Mouse (Mus musculus): ENCODE data around the gene Gm21983. TPM values are rescaled to one million over a fixed set of nuclear protein-coding genes. Genes with fewer than 3 reads are reported as not detected.

Gene Gm21983
- polyA plus RNA-seq, 1 experiment from 2014 or later: not detected

- ATAC-seq (ENCODE audit: low FRiP score, low TSS enrichment) (peak; percentile 87), DNase-seq (peak; percentile 98)
- Histone ChIP-seq H3K36me3 (ENCODE audit: control insufficient read depth, insufficient read depth, low read length) (peaks cover 38% of the 10 kb centered on the region), H3K4me3 (replicated peaks; ENCODE audit: low read depth, low read length) (peak within 1 kb of the TSS; percentile 78), H3K27me3 (ENCODE audit: control insufficient read depth, insufficient read depth, low read length) (no peaks in the 10 kb centered on the region), H3K4me1 (ENCODE audit: control insufficient read depth, insufficient read depth, low read length) (peaks cover 35% of the 10 kb centered on the region), H3K4me2 (ENCODE audit: low read length) (peak within 1 kb of the TSS; percentile 88), H3K27ac (replicated peaks; ENCODE audit: low read depth, low read length) (peak within 1 kb of the TSS; percentile 99), H3K9ac (replicated peaks; ENCODE audit: low read length) (peak within 1 kb of the TSS; percentile 87), H3K9me3 (ENCODE audit: control insufficient read depth, low read length) (no peaks in the 10 kb centered on the region)
- 2% methylated on average over 61 of the region's 61 CpGs for WGBS
These were observed 14.0 kb downstream of the Gm21983 start, which contains the start of gene Egln2 for GRCm38 (mm10) chr7:27166614-27167474. Egln2 (minus strand) TSS chr7:27166802.

- H3K9ac ChIP-seq (replicated peaks; ENCODE audit: low read length): peak overlapping the region; percentile 87
These were observed 14.7 kb downstream of the Gm21983 start for GRCm38 (mm10) chr7:27166229-27166613.

GRCm38 (mm10) chr7:27165696-27166095 lies 15.2 kb downstream of the Gm21983 start:
- WGBS: 2% methylated on average over 8 of the region's 8 CpGs
- peaks cover 32% of the 10 kb centered on the region for H3K36me3 ChIP-seq (ENCODE audit: control insufficient read depth, insufficient read depth, low read length)
- H3K27ac ChIP-seq (replicated peaks; ENCODE audit: low read depth, low read length): peak overlapping the region; percentile 99
- H3K4me2 ChIP-seq (ENCODE audit: low read length): peak overlapping the region; percentile 88
- DNase-seq (no peak), ATAC-seq (ENCODE audit: low FRiP score, low TSS enrichment) (no peak)
- peaks cover 44% of the 10 kb centered on the region for H3K4me1 ChIP-seq (ENCODE audit: control insufficient read depth, insufficient read depth, low read length)
- H3K4me3 ChIP-seq (replicated peaks; ENCODE audit: low read depth, low read length): peak overlapping the region; percentile 78
- no peaks in the 10 kb centered on the region for H3K9me3 ChIP-seq (ENCODE audit: control insufficient read depth, low read length)
- peak overlapping the region; percentile 87 for H3K9ac ChIP-seq (replicated peaks; ENCODE audit: low read length)
- H3K27me3 ChIP-seq (ENCODE audit: control insufficient read depth, insufficient read depth, low read length): no peaks in the 10 kb centered on the region

More at GRCm38 (mm10) chr7:27166229-27166613, 14.7 kb downstream of the Gm21983 start:
- peak overlapping the region; percentile 99 for H3K27ac ChIP-seq (replicated peaks; ENCODE audit: low read depth, low read length)
- peak overlapping the region; percentile 78 for H3K4me3 ChIP-seq (replicated peaks; ENCODE audit: low read depth, low read length)
- H3K4me2 ChIP-seq (ENCODE audit: low read length): peak overlapping the region; percentile 88
- H3K27me3 ChIP-seq (ENCODE audit: control insufficient read depth, insufficient read depth, low read length): no peaks in the 10 kb centered on the region
- peaks cover 39% of the 10 kb centered on the region for H3K4me1 ChIP-seq (ENCODE audit: control insufficient read depth, insufficient read depth, low read length)
- DNase-seq: peak; percentile 90
- under 1% methylated on average over 30 of the region's 43 CpGs for WGBS
- H3K9me3 ChIP-seq (ENCODE audit: control insufficient read depth, low read length): no peaks in the 10 kb centered on the region
- peak; percentile 72 for ATAC-seq (ENCODE audit: low FRiP score, low TSS enrichment)
- H3K36me3 ChIP-seq (ENCODE audit: control insufficient read depth, insufficient read depth, low read length): peaks cover 37% of the 10 kb centered on the region

- DNase-seq (no peak), ATAC-seq (ENCODE audit: low FRiP score, low TSS enrichment) (no peak)
- Histone ChIP-seq H3K4me3 (replicated peaks; ENCODE audit: low read depth, low read length) (peak overlapping the region; percentile 78), H3K4me2 (ENCODE audit: low read length) (peak overlapping the region; percentile 88), H3K27me3 (ENCODE audit: control insufficient read depth, insufficient read depth, low read length) (no peaks in the 10 kb centered on the region), H3K9ac (replicated peaks; ENCODE audit: low read length) (peak overlapping the region; percentile 87), H3K36me3 (ENCODE audit: control insufficient read depth, insufficient read depth, low read length) (peaks cover 33% of the 10 kb centered on the region), H3K9me3 (ENCODE audit: control insufficient read depth, low read length) (no peaks in the 10 kb centered on the region), H3K4me1 (ENCODE audit: control insufficient read depth, insufficient read depth, low read length) (peaks cover 50% of the 10 kb centered on the region), H3K27ac (replicated peaks; ENCODE audit: low read depth, low read length) (peak overlapping the region; percentile 99; the same call in 1 of the 2 replicates)
- 71% methylated on average over 23 of the region's 23 CpGs for WGBS
These were observed 15.8 kb downstream of the Gm21983 start for GRCm38 (mm10) chr7:27165007-27165655.

GRCm38 (mm10) chr7:27164112-27164947 lies 16.6 kb downstream of the Gm21983 start:
- Histone ChIP-seq H3K27ac (replicated peaks; ENCODE audit: low read depth, low read length) (no peak overlapping the region), H3K4me1 (ENCODE audit: control insufficient read depth, insufficient read depth, low read length) (peaks cover 52% of the 10 kb centered on the region), H3K9me3 (ENCODE audit: control insufficient read depth, low read length) (no peaks in the 10 kb centered on the region), H3K27me3 (ENCODE audit: control insufficient read depth, insufficient read depth, low read length) (no peaks in the 10 kb centered on the region), H3K4me2 (ENCODE audit: low read length) (peak overlapping the region; percentile 88), H3K4me3 (replicated peaks; ENCODE audit: low read depth, low read length) (peak overlapping the region; percentile 78), H3K9ac (replicated peaks; ENCODE audit: low read length) (peak overlapping the region; percentile 34), H3K36me3 (ENCODE audit: control insufficient read depth, insufficient read depth, low read length) (peaks cover 36% of the 10 kb centered on the region)
- 80% methylated on average over 33 of the region's 33 CpGs for WGBS
- ATAC-seq (ENCODE audit: low FRiP score, low TSS enrichment): no peak
- DNase-seq: no peak

- peak overlapping the region; percentile 34 for H3K9ac ChIP-seq (replicated peaks; ENCODE audit: low read length)
- no peaks in the 10 kb centered on the region for H3K9me3 ChIP-seq (ENCODE audit: control insufficient read depth, low read length)
- H3K27me3 ChIP-seq (ENCODE audit: control insufficient read depth, insufficient read depth, low read length): no peaks in the 10 kb centered on the region
- peaks cover 45% of the 10 kb centered on the region for H3K36me3 ChIP-seq (ENCODE audit: control insufficient read depth, insufficient read depth, low read length)
- peak overlapping the region; percentile 88 for H3K4me2 ChIP-seq (ENCODE audit: low read length)
- H3K27ac ChIP-seq (replicated peaks; ENCODE audit: low read depth, low read length): no peak overlapping the region
- DNase-seq: no peak
- WGBS: 89% methylated on average over 5 of the region's 5 CpGs
- peaks cover 52% of the 10 kb centered on the region for H3K4me1 ChIP-seq (ENCODE audit: control insufficient read depth, insufficient read depth, low read length)
- no peak for ATAC-seq (ENCODE audit: low FRiP score, low TSS enrichment)
- H3K4me3 ChIP-seq (replicated peaks; ENCODE audit: low read depth, low read length): no peak overlapping the region
These were observed 17.5 kb downstream of the Gm21983 start for GRCm38 (mm10) chr7:27163450-27163805.

GRCm38 (mm10) chr7:27162780-27163449 lies 18.0 kb downstream of the Gm21983 start:
- WGBS: 86% methylated on average over 5 of the region's 5 CpGs
- no peak overlapping the region for H3K4me3 ChIP-seq (replicated peaks; ENCODE audit: low read depth, low read length)
- no peak for DNase-seq
- peaks cover 52% of the 10 kb centered on the region for H3K4me1 ChIP-seq (ENCODE audit: control insufficient read depth, insufficient read depth, low read length)
- peak overlapping the region; percentile 88 for H3K4me2 ChIP-seq (ENCODE audit: low read length)
- no peaks in the 10 kb centered on the region for H3K27me3 ChIP-seq (ENCODE audit: control insufficient read depth, insufficient read depth, low read length)
- peak overlapping the region; percentile 34 for H3K9ac ChIP-seq (replicated peaks; ENCODE audit: low read length)
- H3K9me3 ChIP-seq (ENCODE audit: control insufficient read depth, low read length): no peaks in the 10 kb centered on the region
- peaks cover 50% of the 10 kb centered on the region for H3K36me3 ChIP-seq (ENCODE audit: control insufficient read depth, insufficient read depth, low read length)
- 0 out of 2 replicates have a peak overlapping the region, but pooled peaks have one; percentile 2 for H3K27ac ChIP-seq (replicated peaks; ENCODE audit: low read depth, low read length)
- no peak for ATAC-seq (ENCODE audit: low FRiP score, low TSS enrichment)

- peaks cover 47% of the 10 kb centered on the region for H3K4me1 ChIP-seq (ENCODE audit: control insufficient read depth, insufficient read depth, low read length)
- DNase-seq: no peak
- H3K4me2 ChIP-seq (ENCODE audit: low read length): no peak overlapping the region; the same call in 1 of the 2 replicates
- H3K9me3 ChIP-seq (ENCODE audit: control insufficient read depth, low read length): no peaks in the 10 kb centered on the region
- H3K4me3 ChIP-seq (replicated peaks; ENCODE audit: low read depth, low read length): no peak overlapping the region
- H3K27me3 ChIP-seq (ENCODE audit: control insufficient read depth, insufficient read depth, low read length): no peaks in the 10 kb centered on the region
- 0 out of 2 replicates have a peak overlapping the region, but pooled peaks have one; percentile 34 for H3K9ac ChIP-seq (replicated peaks; ENCODE audit: low read length)
- peaks cover 59% of the 10 kb centered on the region for H3K36me3 ChIP-seq (ENCODE audit: control insufficient read depth, insufficient read depth, low read length)
- no peak for ATAC-seq (ENCODE audit: low FRiP score, low TSS enrichment)
- H3K27ac ChIP-seq (replicated peaks; ENCODE audit: low read depth, low read length): no peak overlapping the region
- WGBS: 82% methylated on average over 4 of the region's 4 CpGs
These were observed 19.1 kb downstream of the Gm21983 start for GRCm38 (mm10) chr7:27161744-27162143.
